Mouse (Mus musculus) olfactory bulb, adult 2 months (tissue): ENCODE data around the gene Mrpl30. TPM values are rescaled to one million over a fixed set of nuclear protein-coding genes. Genes with fewer than 3 reads are reported as not detected.

Source experiments
- H3K27ac ChIP-seq: fragments of 200-500 bp; 2 replicates; pipeline ENCODE4 v1.5.1; 2012; ENCODE audit warnings: low read depth, low read length; ENCODE audit not compliant: insufficient read depth
- H3K4me1 ChIP-seq: fragments of 200-500 bp; 2 replicates; pipeline ENCODE4 v1.6.1; 2012; ENCODE audit warnings: low read length; ENCODE audit not compliant: control insufficient read depth, insufficient read depth
- H3K4me3 ChIP-seq: fragments of 200-500 bp; 2 replicates; pipeline ENCODE4 v1.5.1; 2012; ENCODE audit warnings: mild to moderate bottlenecking, low read depth, low read length, moderate library complexity; ENCODE audit not compliant: insufficient read depth
- CTCF ChIP-seq: fragments of 200-500 bp; IDR thresholded peaks from 2 replicates; pipeline ENCODE4 v1.5.1; 2012; ENCODE audit warnings: low read depth, mild to moderate bottlenecking, low read length, moderate library complexity; ENCODE audit not compliant: insufficient read depth
- POLR2A ChIP-seq: fragments of 200-500 bp; IDR thresholded peaks from 2 replicates; pipeline ENCODE4 v1.6.1; 2012; ENCODE audit warnings: mild to moderate bottlenecking, low read depth, low read length, moderate library complexity; ENCODE audit not compliant: insufficient read depth
- WGBS: fragments of 180-500 bp; shearing (Covaris S2); methylation state at CpG from one replicate; pipeline ENCODE4 v1.1.7; 2018; 5-methylcytosine and 5-hydroxymethylcytosine counted together
- polyA plus RNA-seq: library from polyadenylated mRNA; stranded (reverse); fragments of >200 nt; gene quantifications from 2 replicates; pipeline ENCODE4 v1.2.4, GENCODE M21; 2012; ENCODE audit warnings: low replicate concordance; ENCODE audit not compliant: missing spikeins, insufficient read depth, insufficient read length

Gene Mrpl30
- polyA plus RNA-seq, 1 experiment = not detected

- Histone ChIP-seq H3K27ac (no peak overlapping the region), H3K4me3 (no peak overlapping the region)
- 46% methylated on average over 3 of the region's 3 CpGs for WGBS
Measured at GRCm38 (mm10) chr1:37891400-37891799, 1.1 kb downstream of the Mrpl30 start.

GRCm38 (mm10) chr1:37894606-37895005 is 4.3 kb downstream of the Mrpl30 start:
- Histone ChIP-seq H3K4me3 (no peak overlapping the region), H3K27ac (no peak overlapping the region), H3K4me1 (no peaks in the 10 kb centered on the region)
- TF ChIP-seq CTCF = no peak
- no peak for TF ChIP-seq POLR2A

More at GRCm38 (mm10) chr1:37891400-37891799, 1.1 kb downstream of the Mrpl30 start:
- H3K4me1 ChIP-seq = no peaks in the 10 kb centered on the region
- TF ChIP-seq POLR2A = no peak
- TF ChIP-seq CTCF = no peak

- TF ChIP-seq CTCF (no peak), POLR2A (no peak)
- H3K4me1 ChIP-seq = no peaks in the 10 kb centered on the region
- no peak overlapping the region for H3K4me3 ChIP-seq
- H3K27ac ChIP-seq = no peak overlapping the region
- 87% methylated on average over 4 of the region's 4 CpGs for WGBS
Measured at GRCm38 (mm10) chr1:37899816-37900215, 9.5 kb downstream of the Mrpl30 start.

- no peak overlapping the region for H3K4me3 ChIP-seq
- TF ChIP-seq CTCF (no peak), POLR2A (no peak)
- no peak overlapping the region for H3K27ac ChIP-seq
- no peaks in the 10 kb centered on the region for H3K4me1 ChIP-seq
- 66% methylated on average over 6 of the region's 6 CpGs for WGBS
Measured at GRCm38 (mm10) chr1:37900288-37900687, 10.0 kb downstream of the Mrpl30 start.

GRCm38 (mm10) chr1:37903178-37903577 is 12.9 kb downstream of the Mrpl30 start:
- 42% methylated on average over 6 of the region's 6 CpGs for WGBS
- no peak for TF ChIP-seq POLR2A
- TF ChIP-seq CTCF = 0 out of 2 replicates have a peak, but pooled peaks have one; percentile 11
- Histone ChIP-seq H3K4me1 (no peaks in the 10 kb centered on the region), H3K27ac (no peak overlapping the region), H3K4me3 (no peak overlapping the region)

- Histone ChIP-seq H3K4me3 (no peak overlapping the region), H3K27ac (no peak overlapping the region), H3K4me1 (peaks cover 3% of the 10 kb centered on the region)
- TF ChIP-seq POLR2A = no peak
- no peak for TF ChIP-seq CTCF
- 82% methylated on average over 2 of the region's 2 CpGs for WGBS
Measured at GRCm38 (mm10) chr1:37912751-37913150, 22.5 kb downstream of the Mrpl30 start.

- Histone ChIP-seq H3K4me1 (peaks cover 6% of the 10 kb centered on the region), H3K27ac (no peak within 1 kb of the TSS), H3K4me3 (no peak within 1 kb of the TSS)
- TF ChIP-seq CTCF = no peak
- TF ChIP-seq POLR2A = no peak
- 66% methylated on average over 5 of the region's 5 CpGs for WGBS
Measured at GRCm38 (mm10) chr1:37916393-37916792, 26.1 kb downstream of the Mrpl30 start, which contains the start of gene Lyg2. TSS of gene Lyg2 (minus strand) at chr1:37916493.

GRCm38 (mm10) chr1:37917666-37918065 is 27.4 kb downstream of the Mrpl30 start:
- peaks cover 6% of the 10 kb centered on the region for H3K4me1 ChIP-seq
- WGBS = 40% methylated on average over 13 of the region's 13 CpGs
- TF ChIP-seq CTCF = no peak
- no peak for TF ChIP-seq POLR2A

GRCm38 (mm10) chr1:37918096-37918495 is 27.8 kb downstream of the Mrpl30 start:
- WGBS = 53% methylated on average over 6 of the region's 6 CpGs
- peaks cover 6% of the 10 kb centered on the region for H3K4me1 ChIP-seq
- no peak overlapping the region for H3K4me3 ChIP-seq
- 0 out of 2 replicates have a peak overlapping the region, but pooled peaks have one; percentile 21 for H3K27ac ChIP-seq
- TF ChIP-seq POLR2A (no peak), CTCF (no peak)

More at GRCm38 (mm10) chr1:37917666-37918065, 27.4 kb downstream of the Mrpl30 start:
- H3K4me3 ChIP-seq = no peak overlapping the region
- H3K27ac ChIP-seq = 0 out of 2 replicates have a peak overlapping the region, but pooled peaks have one; percentile 21

GRCm38 (mm10) chr1:37922536-37922935 is 32.3 kb downstream of the Mrpl30 start:
- no peak overlapping the region for H3K4me3 ChIP-seq
- TF ChIP-seq CTCF (no peak), POLR2A (no peak)
- no peak overlapping the region for H3K27ac ChIP-seq
- 20% methylated on average over 8 of the region's 8 CpGs for WGBS
- H3K4me1 ChIP-seq = peaks cover 4% of the 10 kb centered on the region

GRCm38 (mm10) chr1:37925971-37926370 is 35.7 kb downstream of the Mrpl30 start:
- H3K27ac ChIP-seq = no peak overlapping the region
- 75% methylated on average over 8 of the region's 8 CpGs for WGBS
- TF ChIP-seq CTCF = no peak
- TF ChIP-seq POLR2A = no peak
- H3K4me3 ChIP-seq = no peak overlapping the region
- H3K4me1 ChIP-seq = no peaks in the 10 kb centered on the region
